Mouse (Mus musculus) embryonic fibroblast, embryonic 13.5 days (primary cell): ENCODE results near the gene Gm20388.

Experiments
- CTCF ChIP-seq: IDR thresholded peaks from 2 replicates; pipeline ENCODE4 v1.5.1; 2011; ENCODE audit warnings: mild to moderate bottlenecking, control low read depth, low read length, moderate library complexity, borderline replicate concordance; ENCODE audit not compliant: insufficient read depth
- POLR2A ChIP-seq: IDR thresholded peaks from 2 replicates; pipeline ENCODE4 v1.6.1; 2011; ENCODE audit warnings: low read depth, mild to moderate bottlenecking, control low read depth, low read length, moderate library complexity

DNA sequence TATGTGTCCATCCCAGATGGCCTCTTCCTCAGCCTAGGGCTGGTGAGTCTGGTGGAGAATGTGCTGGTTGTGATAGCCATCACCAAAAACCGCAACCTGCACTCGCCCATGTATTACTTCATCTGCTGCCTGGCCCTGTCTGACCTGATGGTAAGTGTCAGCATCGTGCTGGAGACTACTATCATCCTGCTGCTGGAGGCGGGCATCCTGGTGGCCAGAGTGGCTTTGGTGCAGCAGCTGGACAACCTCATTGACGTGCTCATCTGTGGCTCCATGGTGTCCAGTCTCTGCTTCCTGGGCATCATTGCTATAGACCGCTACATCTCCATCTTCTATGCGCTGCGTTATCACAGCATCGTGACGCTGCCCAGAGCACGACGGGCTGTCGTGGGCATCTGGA is 3497.0 kb downstream of the Gm20388 start:
- TF ChIP-seq POLR2A (no peak), CTCF (no peak)
